Mouse (Mus musculus): ENCODE results near the gene Stk32c.

DNA sequence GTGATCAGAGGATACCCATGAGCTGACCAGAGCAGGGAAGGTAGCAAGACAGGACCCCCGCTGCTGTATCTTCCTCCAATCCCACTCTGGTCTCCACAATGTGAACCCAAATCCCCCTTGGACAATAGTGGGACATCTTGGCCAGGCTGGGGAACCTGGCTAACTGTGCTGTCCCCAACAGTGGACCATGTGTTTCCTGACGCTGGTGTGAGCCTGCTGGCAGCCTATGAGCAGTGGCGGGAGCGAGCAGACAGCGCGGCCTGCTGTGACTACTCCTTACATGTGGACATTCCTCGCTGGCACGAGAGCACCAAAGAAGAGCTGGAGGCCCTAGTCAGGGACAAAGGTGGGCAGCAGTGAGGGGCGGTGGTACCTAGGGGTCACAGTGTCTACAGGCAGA, 121.4 kb downstream of the Stk32c start:
- TF ChIP-seq CTCF (conservative IDR thresholded peaks at IDR 0.05; ENCODE audit: insufficient read depth, insufficient read length, low read depth, low read length): no peak
- TF ChIP-seq POLR2A (IDR thresholded peaks at IDR 0.05; ENCODE audit: low read depth, low read length): no peak
